Mouse (Mus musculus) lung, embryonic 14.5 days (tissue): ENCODE results near the gene Srxn1. TPM values are rescaled to one million over a fixed set of nuclear protein-coding genes. Genes with fewer than 3 reads are reported as not detected.

ENCODE experiments used
- ATAC-seq: fragments of 200-750 bp; cut with Nextera tagmentation; 2 replicates; pipeline ENCODE4 v1.8.0; 2017; ENCODE audit warnings: mild to moderate bottlenecking, moderate TSS enrichment, moderate library complexity; ENCODE audit not compliant: insufficient read depth
- DNase-seq: peaks from one replicate; pipeline ENCODE4 v3.0.0-alpha.2; 2015
- H3K27ac ChIP-seq: fragments of 300-500 bp; sonication (generic); 2 replicates; pipeline ENCODE4 v1.5.1; 2014; ENCODE audit warnings: low read depth, mild to moderate bottlenecking, moderate library complexity
- H3K27me3 ChIP-seq: fragments of 300-500 bp; sonication (generic); 2 replicates; pipeline ENCODE4 v1.6.1; 2014; ENCODE audit warnings: low read length, control low read depth; ENCODE audit not compliant: insufficient read depth
- H3K36me3 ChIP-seq: fragments of 300-500 bp; sonication (generic); 2 replicates; pipeline ENCODE4 v1.6.1; 2014; ENCODE audit warnings: control low read depth; ENCODE audit not compliant: insufficient read depth
- H3K4me1 ChIP-seq: fragments of 300-500 bp; sonication (generic); 2 replicates; pipeline ENCODE4 v1.6.1; 2014; ENCODE audit warnings: antibody characterized with exemption, control low read depth; ENCODE audit not compliant: insufficient read depth
- H3K4me2 ChIP-seq: fragments of 300-500 bp; sonication (generic); 2 replicates; pipeline ENCODE4 v1.6.1; 2014; ENCODE audit warnings: mild to moderate bottlenecking
- H3K4me3 ChIP-seq: fragments of 300-500 bp; sonication (generic); 2 replicates; pipeline ENCODE4 v1.5.1; 2014; ENCODE audit warnings: low read depth, low read length
- H3K9ac ChIP-seq: fragments of 300-500 bp; sonication (generic); 2 replicates; pipeline ENCODE4 v1.6.1; 2014
- H3K9me3 ChIP-seq: fragments of 300-500 bp; sonication (generic); 2 replicates; pipeline ENCODE4 v1.6.1; 2016; ENCODE audit warnings: low read depth, low read length, control low read depth
- CTCF ChIP-seq: IDR thresholded peaks from 2 replicates; pipeline ENCODE4 v1.5.1; 2016; ENCODE audit warnings: antibody characterized with exemption, low read depth
- WGBS: fragments of 180-500 bp; shearing (Covaris S2); extraction: QIAGEN DNeasy Blood & Tissue Kit; methylation state at CpG from one replicate; pipeline ENCODE4 v1.1.7; 2014; 5-methylcytosine and 5-hydroxymethylcytosine counted together
- polyA plus RNA-seq: library from polyadenylated mRNA; unstranded; fragments of >200 nt; fragmentation: Nextera tagmentation; extraction: Ambion mirVana; gene quantifications from 2 replicates; pipeline ENCODE4 v1.2.1, GENCODE M21; 2014

The Srxn1 gene
- polyA plus RNA-seq, 1 experiment from 2014 or later = 6.6 TPM

DNA sequence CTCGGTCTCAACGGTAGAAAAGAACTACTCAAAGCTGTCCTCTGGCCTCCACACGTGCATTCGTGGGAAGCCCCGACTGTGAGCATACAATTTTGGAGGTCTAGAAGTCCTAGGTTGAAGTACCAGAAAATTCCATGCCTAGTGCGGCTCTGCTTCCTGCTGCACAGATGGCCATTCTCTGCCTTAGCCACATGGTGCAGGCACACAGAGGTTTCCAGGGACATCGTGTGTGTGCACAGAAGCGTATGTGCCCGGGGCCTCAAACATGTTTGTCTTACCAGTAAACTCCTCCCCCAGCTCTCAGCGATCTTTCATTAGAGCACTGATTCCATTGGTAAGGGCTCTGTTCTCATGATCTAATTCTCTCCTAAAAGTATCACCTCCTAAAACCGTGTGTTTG lies 7.4 kb upstream of the Srxn1 start:
- TF ChIP-seq CTCF = no peak
- WGBS = 67% methylated on average over 11 of the region's 11 CpGs
- no peak overlapping the region for H3K4me3 ChIP-seq
- no peak overlapping the region for H3K9ac ChIP-seq
- no peak for DNase-seq
- ATAC-seq = no peak
- no peaks in the 10 kb centered on the region for H3K9me3 ChIP-seq
- no peak overlapping the region for H3K4me2 ChIP-seq
- H3K27me3 ChIP-seq = peaks cover 35% of the 10 kb centered on the region
- no peak overlapping the region for H3K27ac ChIP-seq
- no peaks in the 10 kb centered on the region for H3K36me3 ChIP-seq
- no peaks in the 10 kb centered on the region for H3K4me1 ChIP-seq

DNA sequence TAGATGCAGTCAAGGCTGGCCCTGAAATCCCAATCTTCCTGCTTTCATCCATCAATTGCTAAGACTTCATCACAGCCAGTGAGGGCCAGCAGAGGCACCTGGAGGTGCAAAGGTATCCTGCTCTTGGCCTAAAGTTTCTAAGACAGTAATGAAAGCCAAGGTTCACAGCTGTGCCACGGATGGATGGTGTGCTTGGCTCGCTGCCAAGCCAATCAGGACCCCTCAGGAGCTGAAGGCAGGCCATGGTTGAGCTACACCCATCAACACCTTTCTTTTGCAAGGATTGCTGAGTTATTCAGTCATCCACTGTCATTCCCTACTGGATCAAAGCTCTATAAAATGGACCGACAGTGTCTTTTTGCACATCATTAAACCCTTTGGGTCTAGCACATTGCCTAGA lies 5.8 kb upstream of the Srxn1 start:
- ATAC-seq (no peak), DNase-seq (no peak)
- H3K4me3 ChIP-seq = no peak overlapping the region
- no peak overlapping the region for H3K9ac ChIP-seq
- peaks cover 24% of the 10 kb centered on the region for H3K27me3 ChIP-seq
- H3K4me2 ChIP-seq = no peak overlapping the region
- H3K4me1 ChIP-seq = no peaks in the 10 kb centered on the region
- TF ChIP-seq CTCF = no peak
- no peaks in the 10 kb centered on the region for H3K9me3 ChIP-seq
- H3K36me3 ChIP-seq = no peaks in the 10 kb centered on the region
- 50% methylated on average over 3 of the region's 3 CpGs for WGBS
- no peak overlapping the region for H3K27ac ChIP-seq

DNA sequence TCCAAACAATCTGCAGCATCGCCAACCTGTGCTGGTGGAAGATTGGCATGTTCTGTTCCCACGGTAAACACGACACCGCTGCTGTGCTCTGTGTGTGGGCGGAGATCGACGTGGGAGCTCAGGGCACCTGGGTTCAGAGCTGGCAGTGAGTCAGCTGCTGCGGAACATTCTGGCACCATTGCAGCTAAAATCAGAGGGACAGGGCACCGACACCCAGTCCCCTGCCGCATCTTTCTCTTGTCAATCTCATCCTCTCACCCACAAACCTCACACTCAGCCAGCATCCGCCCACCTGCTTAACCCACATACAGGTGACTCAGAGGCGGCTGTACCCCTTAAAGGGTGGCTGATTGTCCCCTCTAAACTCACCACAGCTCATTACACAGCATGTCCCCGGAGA lies 3.6 kb upstream of the Srxn1 start:
- no peak for TF ChIP-seq CTCF
- peaks cover 4% of the 10 kb centered on the region; the same call in 1 of the 2 replicates for H3K27me3 ChIP-seq
- no peaks in the 10 kb centered on the region for H3K36me3 ChIP-seq
- ATAC-seq (no peak), DNase-seq (no peak)
- H3K4me3 ChIP-seq = no peak overlapping the region
- H3K4me2 ChIP-seq = no peak overlapping the region
- H3K27ac ChIP-seq = no peak overlapping the region
- no peaks in the 10 kb centered on the region for H3K4me1 ChIP-seq
- 60% methylated on average over 13 of the region's 13 CpGs for WGBS
- H3K9me3 ChIP-seq = no peaks in the 10 kb centered on the region
- no peak overlapping the region for H3K9ac ChIP-seq

DNA sequence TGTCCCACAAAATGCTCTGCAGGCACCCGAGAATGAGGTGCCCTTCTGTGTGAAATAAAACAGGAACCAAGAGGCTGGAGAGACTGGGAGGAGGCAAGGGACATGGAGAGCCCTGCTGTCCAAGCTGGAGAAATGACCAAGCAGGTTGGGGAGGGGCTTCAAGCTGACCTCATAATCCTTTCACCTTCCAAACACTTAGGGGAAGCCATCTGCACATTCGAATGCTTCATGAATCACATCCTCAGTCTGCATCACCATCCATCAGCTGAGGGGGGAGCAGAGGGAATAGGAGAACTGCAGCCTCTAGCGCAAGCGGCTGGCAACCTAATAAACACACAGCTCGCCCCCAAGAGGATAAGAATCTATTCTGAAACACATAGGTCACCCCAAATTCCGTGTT lies 2.9 kb upstream of the Srxn1 start:
- H3K27me3 ChIP-seq = peaks cover 4% of the 10 kb centered on the region; the same call in 1 of the 2 replicates
- no peak overlapping the region for H3K9ac ChIP-seq
- no peak overlapping the region for H3K27ac ChIP-seq
- H3K9me3 ChIP-seq = no peaks in the 10 kb centered on the region
- H3K4me3 ChIP-seq = no peak overlapping the region
- ATAC-seq (no peak), DNase-seq (no peak)
- no peaks in the 10 kb centered on the region for H3K4me1 ChIP-seq
- 50% methylated on average over 6 of the region's 6 CpGs for WGBS
- no peak for TF ChIP-seq CTCF
- no peaks in the 10 kb centered on the region for H3K36me3 ChIP-seq
- H3K4me2 ChIP-seq = no peak overlapping the region

DNA sequence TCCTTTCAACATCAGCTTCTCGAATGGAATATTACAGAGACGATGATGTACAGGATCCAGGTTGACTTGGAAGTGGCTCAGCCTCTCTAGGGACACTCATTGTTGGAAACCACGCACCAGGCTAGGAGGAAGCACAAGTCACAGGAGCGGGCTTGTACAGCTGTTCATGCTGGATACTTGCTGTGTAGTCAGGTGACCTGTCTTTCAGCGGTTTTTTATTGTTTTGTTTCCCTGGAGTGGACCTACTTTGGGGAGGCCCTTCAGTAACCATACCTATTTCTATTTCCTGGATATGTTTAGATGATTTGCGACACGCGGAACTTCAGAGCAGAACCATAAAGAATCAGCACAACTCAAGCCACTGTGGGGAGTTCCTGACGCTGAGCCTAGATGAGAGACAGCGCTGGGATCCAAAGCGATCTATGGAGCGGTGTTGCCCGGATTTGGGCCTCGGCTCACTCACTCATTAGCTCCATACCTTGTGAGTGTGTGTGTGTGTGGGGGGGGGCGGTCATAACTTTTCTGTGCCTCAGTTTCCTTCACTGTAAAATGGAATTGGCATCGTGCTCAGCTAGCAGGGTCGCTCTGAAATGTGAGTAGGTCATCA lies 502 bp upstream of the Srxn1 start:
- ATAC-seq (peak; percentile 44), DNase-seq (peak; percentile 18)
- Histone ChIP-seq H3K9ac (peak overlapping the region; percentile 71), H3K4me2 (peak overlapping the region; percentile 86), H3K9me3 (no peaks in the 10 kb centered on the region), H3K27me3 (0 out of 2 replicates have a peak, but pooled peaks cover 4% of the 10 kb centered on the region), H3K4me1 (no peaks in the 10 kb centered on the region), H3K36me3 (no peaks in the 10 kb centered on the region), H3K27ac (no peak overlapping the region), H3K4me3 (peak overlapping the region; percentile 60)
- 19% methylated on average over 17 of the region's 17 CpGs for WGBS
- TF ChIP-seq CTCF = no peak

DNA sequence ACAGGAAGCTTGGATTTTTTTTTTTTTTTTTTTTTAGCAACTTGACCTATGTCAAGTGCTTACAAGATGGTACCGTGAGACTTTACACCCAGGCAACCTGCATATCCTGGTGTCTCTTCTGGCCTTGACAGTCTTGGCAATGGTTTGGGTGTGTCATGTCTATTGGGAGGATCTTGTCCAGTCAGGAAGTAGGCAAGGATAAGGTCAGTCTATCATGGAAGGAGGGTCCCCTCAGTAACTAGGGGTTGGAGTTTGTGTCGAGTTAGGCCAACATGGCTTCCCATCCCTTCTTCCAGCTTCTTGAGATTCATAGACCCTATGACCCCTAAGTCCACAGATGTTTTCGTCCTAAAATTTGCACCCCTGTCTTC lies 894 bp downstream of the Srxn1 start:
- Histone ChIP-seq H3K4me2 (peak overlapping the region; percentile 86), H3K4me3 (peak overlapping the region; percentile 60), H3K9ac (peak overlapping the region; percentile 71; the same call in 1 of the 2 replicates), H3K27me3 (0 out of 2 replicates have a peak, but pooled peaks cover 4% of the 10 kb centered on the region), H3K9me3 (no peaks in the 10 kb centered on the region), H3K4me1 (no peaks in the 10 kb centered on the region), H3K36me3 (no peaks in the 10 kb centered on the region), H3K27ac (no peak overlapping the region)
- ATAC-seq (no peak), DNase-seq (no peak)
- 76% methylated on average over 3 of the region's 3 CpGs for WGBS
- TF ChIP-seq CTCF = no peak

DNA sequence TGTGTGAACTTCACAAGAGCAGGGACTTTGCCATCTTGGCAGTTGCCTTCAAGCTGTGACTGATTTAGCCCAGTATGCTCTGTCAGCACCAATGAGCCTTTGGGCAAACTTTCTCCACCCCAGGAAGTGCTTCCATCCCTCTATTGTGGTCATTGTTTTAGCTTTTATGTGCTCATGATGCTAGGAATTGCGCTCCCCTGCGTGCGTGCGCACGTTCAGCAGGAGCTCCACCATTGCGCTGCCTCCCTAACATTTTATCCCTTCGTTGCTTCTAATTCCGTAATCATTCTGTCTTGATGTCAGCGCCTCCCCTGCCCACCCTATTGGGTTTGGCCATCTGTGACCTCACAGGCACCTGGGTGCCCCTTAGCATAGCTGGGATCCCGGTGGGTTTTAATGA lies 1.3 kb downstream of the Srxn1 start:
- Histone ChIP-seq H3K36me3 (no peaks in the 10 kb centered on the region), H3K27ac (no peak overlapping the region), H3K4me1 (no peaks in the 10 kb centered on the region), H3K4me2 (peak overlapping the region; percentile 86; the same call in 1 of the 2 replicates), H3K4me3 (0 out of 2 replicates have a peak overlapping the region, but pooled peaks have one; percentile 60), H3K27me3 (0 out of 2 replicates have a peak, but pooled peaks cover 4% of the 10 kb centered on the region), H3K9me3 (no peaks in the 10 kb centered on the region), H3K9ac (no peak overlapping the region)
- TF ChIP-seq CTCF = no peak
- DNase-seq (no peak), ATAC-seq (no peak)
- 94% methylated on average over 10 of the region's 10 CpGs for WGBS
